Mouse (Mus musculus) myocyte (in vitro differentiated cells): Measurements from ENCODE around the gene Gcn1l1.

Source experiments
- CEBPB ChIP-seq: IDR thresholded peaks from 2 replicates; pipeline ENCODE4 v1.6.1; 2011; ENCODE audit warnings: mild to moderate bottlenecking, moderate library complexity; ENCODE audit not compliant: poor library complexity, insufficient read depth, severe bottlenecking
- E2F4 ChIP-seq: IDR thresholded peaks from one replicate; pipeline ENCODE4 v1.6.1; 2011; ENCODE audit warnings: mild to moderate bottlenecking, control low read depth, moderate library complexity; ENCODE audit not compliant: insufficient read depth
- MAX ChIP-seq: IDR thresholded peaks from one replicate; pipeline ENCODE4 v1.6.1; 2011; ENCODE audit warnings: low read depth, mild to moderate bottlenecking, control low read depth
- POLR2A ChIP-seq: IDR thresholded peaks from one replicate; pipeline ENCODE4 v1.6.1; 2011; ENCODE audit warnings: low read depth, mild to moderate bottlenecking, control low read depth, moderate library complexity; ENCODE audit not compliant: insufficient read length

- TF ChIP-seq E2F4 (no peak), MAX (no peak), POLR2A (no peak), CEBPB (no peak)
These were observed 97.6 kb downstream of the Gcn1l1 start for GRCm38 (mm10) chr5:115662658-115663057.
